Mouse (Mus musculus) heart, postnatal 4 days (tissue): ENCODE results near the gene Col23a1. TPM values are rescaled to one million over a fixed set of nuclear protein-coding genes. Genes with fewer than 3 reads are reported as not detected.
"Not testable (repeated sequence)": the region's sequence is repeated elsewhere in the genome, so short reads cannot be mapped to it uniquely, and the experiment has no call there.

ENCODE experiments used
- DNase-seq: peaks from one replicate; pipeline ENCODE4 v3.0.0; 2021
- total RNA-seq, 2 experiments: library from RNA; stranded (reverse); gene quantifications; 2 replicates each; pipeline ENCODE4 v1.2.3; 2021

Gene Col23a1
- total RNA-seq, 2 experiments from 2014 or later: 5.7 to 6.0 TPM

DNA sequence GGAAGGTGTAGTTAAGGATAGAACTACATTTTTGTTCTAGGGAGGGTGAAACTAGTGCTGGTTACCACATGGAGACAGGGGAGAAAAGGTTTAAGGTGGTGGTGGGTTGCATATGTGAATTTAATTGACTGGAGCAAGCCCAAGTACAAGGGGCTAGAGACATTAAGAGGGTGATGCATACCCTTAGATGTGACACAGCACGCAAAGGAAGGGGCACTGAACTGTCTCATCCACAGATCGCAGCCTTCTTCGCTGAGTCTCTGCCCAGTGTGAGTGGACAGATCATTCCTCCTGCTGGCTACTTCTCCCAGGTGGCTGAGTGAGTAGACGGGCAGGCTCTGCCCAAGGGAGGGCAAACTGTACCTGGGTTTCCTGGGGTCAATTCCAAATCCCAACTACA lies 303.6 kb downstream of the Col23a1 start:
- no peak for DNase-seq

DNA sequence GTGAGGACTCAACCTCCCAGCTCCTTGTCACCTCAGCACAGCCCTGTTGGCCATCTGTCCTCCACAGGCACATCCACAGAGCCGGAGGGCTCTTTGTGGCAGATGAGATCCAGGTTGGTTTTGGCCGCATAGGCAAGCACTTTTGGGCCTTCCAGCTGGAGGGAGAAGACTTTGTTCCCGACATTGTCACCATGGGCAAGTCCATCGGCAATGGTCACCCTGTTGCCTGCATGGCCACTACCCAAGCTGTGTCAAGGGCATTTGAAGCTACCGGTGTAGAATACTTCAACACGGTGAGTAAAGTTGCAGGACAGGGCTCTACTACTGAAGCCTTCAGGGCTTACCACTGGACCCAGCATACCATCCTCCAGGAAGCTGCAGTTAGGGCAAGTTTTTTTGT lies 304.1 kb downstream of the Col23a1 start:
- no peak for DNase-seq

- no peak for DNase-seq
Observed at GRCm38 (mm10) chr11:51594715-51595350, 305.1 kb downstream of the Col23a1 start.

GRCm38 (mm10) chr11:51595459-51596083 lies 305.9 kb downstream of the Col23a1 start:
- no peak for DNase-seq

DNA sequence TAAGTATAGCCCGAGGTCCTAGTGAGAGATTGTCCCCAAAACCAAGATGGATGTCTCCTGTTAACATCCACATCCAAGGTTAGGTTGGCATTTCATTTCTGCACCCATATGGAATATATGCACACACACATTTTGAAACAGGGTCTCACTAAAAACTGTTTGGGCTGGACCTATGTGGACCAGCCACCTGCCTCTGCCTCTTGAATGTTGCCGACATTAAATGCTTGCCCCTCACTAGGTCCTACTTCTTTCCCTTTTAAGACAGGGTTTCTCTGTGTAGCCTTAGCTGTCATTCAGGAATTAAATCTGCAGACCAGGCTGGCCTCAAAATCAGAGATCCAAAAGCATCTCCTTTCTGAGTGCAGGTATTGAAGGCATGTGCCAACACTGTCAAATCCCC lies 307.8 kb downstream of the Col23a1 start:
- DNase-seq: no peak

GRCm38 (mm10) chr11:51602253-51602652 lies 312.5 kb downstream of the Col23a1 start:
- no peak for DNase-seq

GRCm38 (mm10) chr11:51605602-51606446 lies 316.1 kb downstream of the Col23a1 start:
- DNase-seq: peak; percentile 92

- DNase-seq: peak; percentile 98
Observed at GRCm38 (mm10) chr11:51606447-51607095, 316.9 kb downstream of the Col23a1 start, which contains the start of gene Hnrnpab. Gene Hnrnpab (minus strand): TSS chr11:51606847.

DNA sequence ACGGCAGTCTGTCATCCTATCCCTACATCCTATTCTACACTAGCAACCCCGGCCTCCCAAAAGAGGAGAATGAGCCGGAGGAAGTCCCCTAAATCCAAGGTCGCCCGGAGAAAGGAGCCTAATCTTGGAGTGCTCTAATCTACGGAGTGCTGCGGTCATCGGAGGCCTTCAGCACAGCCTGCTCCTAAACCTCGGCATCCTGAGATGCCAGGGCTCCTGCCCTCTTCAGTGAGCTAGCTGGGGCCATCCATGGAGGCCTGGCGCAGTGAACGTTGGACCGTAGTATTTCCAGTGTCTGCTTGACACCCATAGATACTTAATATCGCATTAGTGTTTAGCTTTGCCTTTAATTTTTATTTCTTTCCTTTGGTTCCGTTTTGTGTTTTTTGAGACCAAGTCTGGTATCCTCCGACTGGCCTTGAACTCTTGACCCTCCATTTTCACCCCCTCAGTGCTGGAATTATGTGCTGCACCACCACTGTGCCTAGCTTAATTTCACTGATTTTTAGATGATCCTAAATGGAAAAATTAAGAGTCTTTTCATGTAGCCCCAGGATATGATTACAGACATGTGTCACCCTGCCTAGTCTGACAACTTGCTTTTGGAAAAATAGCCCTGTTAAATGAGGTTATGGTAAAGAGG lies 317.5 kb downstream of the Col23a1 start:
- DNase-seq: no peak

DNA sequence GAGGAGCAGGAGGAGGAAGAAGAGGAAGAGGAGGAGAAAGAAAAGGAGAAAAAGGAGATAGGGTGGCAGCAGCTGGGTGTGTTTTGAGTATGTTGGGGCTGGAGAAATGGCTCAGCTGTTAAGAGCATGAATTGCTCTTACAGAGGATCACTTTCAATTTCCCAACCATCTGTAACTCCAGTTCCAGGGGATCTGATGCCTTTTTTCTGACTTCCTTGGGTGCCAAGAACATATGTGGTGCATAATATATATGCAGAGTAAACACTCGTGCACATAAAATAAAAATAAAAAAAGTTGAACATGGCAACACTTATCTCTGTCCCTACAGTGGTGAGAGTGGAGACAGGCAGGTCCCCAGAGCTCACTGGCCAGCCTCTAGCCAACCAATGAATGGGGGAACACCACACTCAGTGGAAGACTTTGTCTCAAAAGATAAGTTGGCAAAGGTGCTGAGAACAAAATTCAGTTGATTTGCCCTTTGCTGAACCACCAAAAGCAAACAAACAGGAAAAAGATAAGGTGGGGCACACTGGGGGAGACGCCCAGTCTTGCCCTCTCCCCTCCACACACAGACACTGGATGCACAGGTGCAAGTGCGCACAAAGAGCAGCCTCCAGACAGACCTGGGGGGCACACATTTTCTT lies 319.7 kb downstream of the Col23a1 start:
- no peak for DNase-seq

DNA sequence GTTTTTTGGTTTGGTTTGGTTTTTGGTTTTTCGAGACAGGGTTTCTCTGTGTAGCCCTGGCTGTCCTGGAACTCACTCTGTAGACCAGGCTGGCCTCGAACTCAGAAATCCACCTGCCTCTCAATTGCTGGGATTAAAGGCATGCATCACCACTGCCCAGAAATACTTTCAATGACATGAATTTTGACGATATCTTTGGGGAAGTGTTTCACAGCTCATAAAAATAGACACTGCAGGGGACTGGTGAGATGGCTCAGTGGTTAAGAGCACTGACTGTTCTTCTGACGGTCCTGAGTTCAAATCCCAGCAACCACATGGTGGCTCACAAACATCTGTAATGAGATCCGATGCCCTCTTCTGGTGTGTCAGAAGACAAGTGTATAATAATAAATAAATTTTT lies 320.2 kb downstream of the Col23a1 start:
- not testable (repeated sequence) for DNase-seq

GRCm38 (mm10) chr11:51614256-51614655 lies 324.5 kb downstream of the Col23a1 start:
- DNase-seq: no peak

DNA sequence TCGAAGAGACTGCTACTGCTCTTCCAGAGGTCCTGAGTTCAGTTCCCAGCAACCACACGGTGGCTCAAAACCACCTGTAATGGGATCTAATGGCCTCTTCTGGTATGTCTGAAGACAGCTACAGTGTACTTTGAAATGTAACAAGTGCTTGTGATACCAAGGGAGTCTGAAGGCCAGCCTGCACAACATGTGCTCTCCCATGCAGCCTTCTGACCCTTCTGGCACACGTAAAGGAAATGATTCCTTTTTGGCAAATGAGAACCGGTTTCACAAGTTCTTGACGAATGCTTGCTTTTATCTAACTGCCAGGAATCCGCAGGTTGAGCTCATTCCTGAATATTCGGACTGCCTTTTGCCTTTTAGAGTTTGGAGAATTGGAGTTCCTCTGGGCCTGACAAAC lies 325.4 kb downstream of the Col23a1 start:
- DNase-seq: no peak

- DNase-seq: peak; percentile 77
Observed at GRCm38 (mm10) chr11:51615601-51616000, 325.9 kb downstream of the Col23a1 start.

- not testable (repeated sequence) for DNase-seq
Observed at GRCm38 (mm10) chr11:51616113-51616512, 326.4 kb downstream of the Col23a1 start.

DNA sequence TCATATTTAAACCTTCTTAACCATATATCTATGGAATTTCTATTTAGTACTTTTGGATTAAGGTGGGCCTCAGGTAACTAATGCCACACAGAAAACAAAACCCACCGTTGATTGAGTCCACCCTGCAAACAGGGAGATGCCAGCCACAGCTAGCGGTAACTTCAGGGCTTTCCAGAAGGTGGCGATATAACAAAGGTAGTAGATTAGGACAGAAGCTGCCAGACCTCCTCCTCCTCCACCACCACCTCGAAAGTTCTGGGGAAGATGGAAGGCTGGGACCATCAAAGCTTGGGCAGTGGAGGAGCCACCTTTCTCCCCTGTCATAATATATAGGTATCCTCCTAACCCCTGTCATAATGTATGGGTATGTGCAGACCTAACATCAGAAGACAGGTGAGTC lies 328.0 kb downstream of the Col23a1 start:
- peak; percentile 83 for DNase-seq

DNA sequence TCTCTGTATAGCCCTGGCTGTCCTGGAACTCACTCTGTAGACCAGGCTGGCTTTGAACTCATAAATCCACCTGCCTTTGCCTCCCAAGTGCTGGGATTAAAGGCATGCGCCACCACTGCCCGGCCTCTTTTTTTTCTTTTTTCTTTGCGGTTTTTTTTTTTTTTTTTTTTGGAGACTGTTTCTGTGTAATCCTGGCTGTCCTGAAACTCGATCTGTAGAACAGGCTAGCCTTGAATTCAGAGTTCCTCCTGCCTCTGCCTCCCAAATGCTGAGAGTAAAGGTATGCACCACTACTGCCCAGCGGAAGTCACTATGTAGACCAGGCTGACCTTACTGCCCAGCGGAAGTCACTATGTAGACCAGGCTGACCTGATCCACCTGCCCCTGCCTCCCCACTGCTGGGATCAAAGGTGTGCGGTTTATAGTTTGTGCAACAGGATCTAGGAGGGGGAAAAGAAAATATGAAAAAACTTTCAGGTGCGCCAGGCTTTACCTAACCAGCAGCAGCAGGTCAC lies 329.2 kb downstream of the Col23a1 start:
- DNase-seq: no peak

GRCm38 (mm10) chr11:51619409-51620060 lies 329.8 kb downstream of the Col23a1 start, which contains the start of gene Nhp2:
Gene Nhp2 (plus strand): TSS chr11:51619735.
- DNase-seq: peak; percentile 97

GRCm38 (mm10) chr11:51620084-51620483 lies 330.4 kb downstream of the Col23a1 start:
- no peak for DNase-seq

GRCm38 (mm10) chr11:51621776-51622175 lies 332.1 kb downstream of the Col23a1 start:
- no peak for DNase-seq

DNA sequence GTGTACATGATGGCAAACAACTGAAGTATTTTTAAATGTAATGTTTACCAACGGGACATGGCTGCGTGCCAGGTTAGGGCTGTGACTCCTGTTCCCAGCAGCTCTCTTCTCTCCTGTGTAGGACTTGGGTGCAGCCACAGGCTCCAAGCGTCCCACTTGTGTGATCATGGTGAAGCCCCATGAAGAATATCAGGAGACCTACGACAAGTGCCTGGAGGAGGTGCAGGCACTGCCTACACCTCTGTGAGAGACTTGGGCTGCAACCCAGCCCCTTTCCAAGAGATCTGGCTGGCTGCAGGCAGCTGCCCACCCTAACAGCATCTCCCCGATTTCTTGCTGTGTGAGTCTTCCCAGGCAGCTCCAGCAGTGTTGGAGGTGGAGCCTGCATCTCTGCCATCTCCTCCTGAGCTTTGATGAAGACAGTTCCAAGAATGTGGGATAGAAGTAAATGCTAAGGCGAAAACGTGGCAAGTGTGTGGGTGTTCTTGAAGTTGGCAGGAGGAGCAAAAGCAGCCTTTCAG lies 333.3 kb downstream of the Col23a1 start:
- DNase-seq: no peak
